Comparison of ENCODE assay signal across 8 mouse cellular contexts in the genomic region with DNA sequence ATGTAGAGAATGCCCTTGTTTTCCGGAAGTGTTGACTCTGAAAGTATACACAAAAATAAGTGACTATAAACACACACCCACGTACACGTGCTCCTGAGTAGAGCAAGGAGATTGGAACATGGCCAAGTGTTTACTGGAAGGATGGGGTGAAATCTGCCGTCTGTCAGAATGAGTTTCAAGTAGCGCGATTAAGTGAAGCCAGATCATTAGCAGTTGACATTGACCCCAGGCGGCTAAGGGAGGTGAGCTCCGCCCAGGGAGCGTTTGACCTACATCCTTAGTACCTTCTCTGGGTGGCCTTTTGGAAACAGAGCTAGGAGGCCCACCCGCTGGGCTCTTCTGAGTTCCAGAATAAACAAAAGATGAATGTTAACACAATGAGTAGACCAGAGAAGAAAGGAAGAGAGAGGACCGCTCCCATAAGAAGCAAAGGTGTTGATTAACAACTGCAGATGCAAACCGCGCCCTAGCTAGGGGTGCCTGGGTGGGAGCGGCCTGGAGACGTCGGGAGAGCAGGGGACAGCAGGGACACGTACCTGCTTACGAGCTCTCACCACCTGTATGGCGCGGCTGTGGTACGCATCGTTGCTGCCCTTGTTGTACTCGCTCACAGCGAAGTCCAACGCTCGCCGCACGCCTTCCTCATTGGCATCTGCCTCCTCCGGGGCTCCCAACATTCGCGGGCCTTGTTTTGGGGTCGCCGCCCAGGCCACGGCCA. TPM values are rescaled to one million over a fixed set of nuclear protein-coding genes. Genes with fewer than 3 reads are reported as not detected.
A peak's percentile ranks its signal among the peaks of the same experiment; 100 is the strongest.
DNase-seq lines count a peak whose midpoint lies in the region; ATAC-seq and TF ChIP-seq lines count a peak whose summit lies in the region.

No protein-coding gene starts in this region.

- H3K27ac ChIP-seq in kidney, embryonic 15.5 days, result peak overlapping the region; percentile 95
- peak overlapping the region; percentile 98 for H3K27ac ChIP-seq in macrophage
- peak overlapping the region; percentile 96 for H3K27ac ChIP-seq in stomach, postnatal 0 days (replicated peaks)

- no peak for TF ChIP-seq EP300 in stomach, postnatal 0 days (optimal IDR thresholded peaks at IDR 0.05)

- H3K4me3 ChIP-seq in kidney, embryonic 15.5 days (replicated peaks), result peak overlapping the region; percentile 82
- peak overlapping the region; percentile 98 for H3K4me3 ChIP-seq in macrophage (ENCODE audit: inconsistent target)
- peak overlapping the region; percentile 87 for H3K4me3 ChIP-seq in stomach, postnatal 0 days (ENCODE audit: low read depth, low read length)

- peaks cover 23% of the 10 kb centered on the region for H3K36me3 ChIP-seq in kidney, embryonic 15.5 days
- peaks cover 11% of the 10 kb centered on the region; the same call in 1 of the 2 replicates for H3K36me3 ChIP-seq in macrophage (ENCODE audit: inconsistent target)
- H3K36me3 ChIP-seq in stomach, postnatal 0 days (ENCODE audit: control insufficient read depth, insufficient read depth, low read length), result peaks cover 5% of the 10 kb centered on the region; the same call in 1 of the 2 replicates

- H3K9ac ChIP-seq in kidney, embryonic 15.5 days, result peak overlapping the region; percentile 78
- H3K9ac ChIP-seq in stomach, postnatal 0 days (ENCODE audit: low read length), result peak overlapping the region; percentile 88

- peak overlapping the region; percentile 72 for H3K4me2 ChIP-seq in kidney, embryonic 15.5 days
- H3K4me2 ChIP-seq in stomach, postnatal 0 days (replicated peaks; ENCODE audit: low read depth), result peak overlapping the region; percentile 88

- peaks cover 34% of the 10 kb centered on the region for H3K79me2 ChIP-seq in macrophage (ENCODE audit: inconsistent target)

- DNase-seq in thymus, postnatal 0 days (ENCODE audit: low spot score), result peak; percentile 56
- no peak for DNase-seq in thymus, adult 18-20 months
- peak; percentile 48 for DNase-seq in cerebellum, adult 9-11 months
- peak; percentile 37 to 43 for DNase-seq in heart, adult 9 months (ENCODE audit: low spot score in 2 of 2)
- no peak for DNase-seq in stomach, postnatal 0 days (ENCODE audit: low spot score)
- DNase-seq in T-cell, adult 2 months (ENCODE audit: low spot score), result no peak

- WGBS in kidney, embryonic 15.5 days, result under 1% methylated on average over 34 of the region's 34 CpGs
- WGBS in macrophage (ENCODE audit: missing documents), result 1% methylated on average over 34 of the region's 34 CpGs
- WGBS in stomach, postnatal 0 days, result under 1% methylated on average over 34 of the region's 34 CpGs

- H3K27me3 ChIP-seq in kidney, embryonic 15.5 days, result no peaks in the 10 kb centered on the region
- no peaks in the 10 kb centered on the region for H3K27me3 ChIP-seq in stomach, postnatal 0 days (ENCODE audit: control insufficient read depth, insufficient read depth, low read length)

- TF ChIP-seq CTCF in stomach, postnatal 0 days (IDR thresholded peaks at IDR 0.05; ENCODE audit: low read depth), result no peak

- H3K4me1 ChIP-seq in kidney, embryonic 15.5 days, result peaks cover 39% of the 10 kb centered on the region
- H3K4me1 ChIP-seq in stomach, postnatal 0 days (replicated peaks; ENCODE audit: control insufficient read depth, insufficient read depth), result peaks cover 7% of the 10 kb centered on the region

- ATAC-seq in kidney, embryonic 15.5 days (replicated peaks; ENCODE audit: low FRiP score), result peak; percentile 73
- ATAC-seq in stomach, postnatal 0 days (ENCODE audit: low FRiP score, low TSS enrichment), result peak; percentile 65

- H3K9me3 ChIP-seq in kidney, embryonic 15.5 days (replicated peaks), result no peaks in the 10 kb centered on the region
- no peaks in the 10 kb centered on the region for H3K9me3 ChIP-seq in stomach, postnatal 0 days (ENCODE audit: control insufficient read depth, low read length)

RNA-seq across cellular contexts. Expression of gene Cst3, which starts 0.7 kb away (rescaled TPM):
- 603 and 634 TPM in 2 replicates for polyA plus RNA-seq in thymus, postnatal 0 days (2015; fragmentation: Nextera tagmentation; extraction: Ambion mirVana)
- polyA plus RNA-seq in kidney, embryonic 15.5 days (2015; fragmentation: Nextera tagmentation; extraction: Ambion mirVana), result 382 and 410 TPM in 2 replicates
- 100 to 1,000 TPM in 1 of 26 experiments, 10 to 100 TPM in 24, 1 to 10 TPM in 1; 7.2 to 114 (median 16.0) TPM for total RNA-seq in macrophage (2018; cell fraction: chromatin; rRNA removed)
- total RNA-seq in macrophage (2018; cell fraction: cytosol; rRNA removed), result 1,000 to 10,000 TPM in 10 of 26 experiments, 100 to 1,000 TPM in 16; 631 to 1,264 (median 852) TPM
- total RNA-seq in macrophage (2018; cell fraction: nucleus; rRNA removed), result 100 to 1,000 TPM in 25 of 26 experiments, 10 to 100 TPM in 1; 82.5 to 379 (median 261) TPM
- 941 to 1,840 TPM (median 1,489 TPM) in 3 replicates for polyA plus RNA-seq in macrophage (2018)
- 595 and 599 TPM in 2 replicates for polyA plus RNA-seq in stomach, postnatal 0 days (2015; fragmentation: Nextera tagmentation; extraction: Ambion mirVana)

RNA-seq across cellular contexts. Expression of gene 9230104L09Rik, which starts 9.9 kb away (rescaled TPM):
- polyA plus RNA-seq in thymus, postnatal 0 days (2015; fragmentation: Nextera tagmentation; extraction: Ambion mirVana), result 0.21 and 0.22 TPM in 2 replicates
- polyA plus RNA-seq in kidney, embryonic 15.5 days (2015; fragmentation: Nextera tagmentation; extraction: Ambion mirVana), result not detected in 2 replicates
- total RNA-seq in macrophage (2018; cell fraction: chromatin; rRNA removed), result not detected
- not detected for total RNA-seq in macrophage (2018; cell fraction: cytosol; rRNA removed)
- total RNA-seq in macrophage (2018; cell fraction: nucleus; rRNA removed), result not detected
- polyA plus RNA-seq in macrophage (2018), result not detected in 3 replicates
- polyA plus RNA-seq in stomach, postnatal 0 days (2015; fragmentation: Nextera tagmentation; extraction: Ambion mirVana), result not detected in 2 replicates

RNA-seq across cellular contexts. Expression of gene Cst9, which starts 39.8 kb away (rescaled TPM):
- polyA plus RNA-seq in thymus, postnatal 0 days (2015; fragmentation: Nextera tagmentation; extraction: Ambion mirVana), result 0.42 and 0.90 TPM in 2 replicates
- polyA plus RNA-seq in kidney, embryonic 15.5 days (2015; fragmentation: Nextera tagmentation; extraction: Ambion mirVana), result not detected in 2 replicates
- total RNA-seq in macrophage (2018; cell fraction: chromatin; rRNA removed), result not detected
- not detected for total RNA-seq in macrophage (2018; cell fraction: cytosol; rRNA removed)
- not detected for total RNA-seq in macrophage (2018; cell fraction: nucleus; rRNA removed)
- polyA plus RNA-seq in macrophage (2018), result not detected in 3 replicates
- polyA plus RNA-seq in stomach, postnatal 0 days (2015; fragmentation: Nextera tagmentation; extraction: Ambion mirVana), result not detected in 2 replicates

RNA-seq across cellular contexts. Expression of gene Cst13, which starts 54.9 kb away (rescaled TPM):
- polyA plus RNA-seq in thymus, postnatal 0 days (2015; fragmentation: Nextera tagmentation; extraction: Ambion mirVana), result not detected in 2 replicates
- polyA plus RNA-seq in kidney, embryonic 15.5 days (2015; fragmentation: Nextera tagmentation; extraction: Ambion mirVana), result not detected in 2 replicates
- total RNA-seq in macrophage (2018; cell fraction: chromatin; rRNA removed), result not detected
- total RNA-seq in macrophage (2018; cell fraction: cytosol; rRNA removed), result not detected
- not detected for total RNA-seq in macrophage (2018; cell fraction: nucleus; rRNA removed)
- not detected in 3 replicates for polyA plus RNA-seq in macrophage (2018)
- polyA plus RNA-seq in stomach, postnatal 0 days (2015; fragmentation: Nextera tagmentation; extraction: Ambion mirVana), result 0.17 TPM in 1 of 2 replicates, not detected in the other

Comparison
In these comparisons a context has a peak if more than half of its experiments do, and no peak if none do; other contexts are left out.
1. DNase-seq: peak in thymus, postnatal 0 days (single experiment), cerebellum, adult 9-11 months (single experiment) and heart, adult 9 months (2 of 2); none in thymus, adult 18-20 months (0 of 2), stomach, postnatal 0 days (single experiment) and T-cell, adult 2 months (single experiment).
2. Peak in every context shown above with its lines, with median percentiles within 50 percentile points of each other: H3K27ac ChIP-seq and H3K4me3 ChIP-seq.